8 mouse cellular contexts compared by ENCODE assay signal in genomic region chr11:98837231-98837704, GRCm38 (mm10). TPM values are rescaled to one million over a fixed set of nuclear protein-coding genes. Genes with fewer than 3 reads are reported as not detected.
A peak's percentile ranks its signal among the peaks of the same experiment; 100 is the strongest.
DNase-seq lines count a peak whose midpoint lies in the region; ATAC-seq and TF ChIP-seq lines count a peak whose summit lies in the region.

No protein-coding gene starts in this region.

- H3K4me2 ChIP-seq in liver, embryonic 16.5 days (ENCODE audit: low read depth, low read length), result peak overlapping the region; percentile 98

- ATAC-seq in granulocyte monocyte progenitor cell, adult 5-6 weeks (replicated peaks; ENCODE audit: poor library complexity, severe bottlenecking), result 0 out of 2 replicates have a peak, but pooled peaks have one; percentile 10
- 0 out of 2 replicates have a peak, but pooled peaks have one; percentile 5 for ATAC-seq in liver, embryonic 16.5 days (ENCODE audit: low read depth)

- no peaks in the 10 kb centered on the region for H3K9me3 ChIP-seq in liver, embryonic 16.5 days (replicated peaks; ENCODE audit: control insufficient read depth, low read length)

- H3K27ac ChIP-seq in left cerebral cortex, adult 2 months, result peak overlapping the region; percentile 94
- H3K27ac ChIP-seq in liver, embryonic 16.5 days (ENCODE audit: low read length), result no peak overlapping the region

- H3K27me3 ChIP-seq in liver, embryonic 16.5 days (ENCODE audit: control insufficient read depth, insufficient read depth, low read depth, low read length), result peaks cover 30% of the 10 kb centered on the region

- DNase-seq in adrenal gland, postnatal 10 days, result peak; percentile 26
- DNase-seq in adrenal gland, postnatal 25 days, result no peak
- DNase-seq in left cerebral cortex, adult 2 months (ENCODE audit: extremely low spot score in 1 of 2, low spot score in 2 of 2), result peak in 1 of 2 experiments; percentile 47
- DNase-seq in left cerebral cortex, adult 9 months (ENCODE audit: low spot score in 2 of 2), result no peak
- peak; percentile 30 to 43 for DNase-seq in thymus, adult 18-20 months
- no peak for DNase-seq in testis, postnatal 10 days (ENCODE audit: low spot score)

- intact Hi-C loops in left cerebral cortex, adult 2 months (cut with DNase I), result loop anchor here (5.0 kb wide), 1 partner anchor 40 kb away; the partner anchor contains the start of gene Msl1

- peaks cover 12% of the 10 kb centered on the region for H3K36me3 ChIP-seq in liver, embryonic 16.5 days (ENCODE audit: control insufficient read depth, insufficient read depth)

- WGBS in liver, embryonic 16.5 days (ENCODE audit: insufficient replicate concordance), result 2% methylated on average over 28 of the region's 29 CpGs

- H3K4me1 ChIP-seq in liver, embryonic 16.5 days (ENCODE audit: control insufficient read depth, low read depth, low read length), result peaks cover 16% of the 10 kb centered on the region

- peak overlapping the region; percentile 64 for H3K9ac ChIP-seq in liver, embryonic 16.5 days (ENCODE audit: low read depth, low read length)

- peak overlapping the region; percentile 88 for H3K4me3 ChIP-seq in left cerebral cortex, adult 2 months
- H3K4me3 ChIP-seq in liver, embryonic 16.5 days (ENCODE audit: low read depth, low read length), result peak overlapping the region; percentile 68

- no peak; the same call in 1 of the 2 replicates for TF ChIP-seq CTCF in left cerebral cortex, adult 2 months (IDR thresholded peaks at IDR 0.05)

RNA-seq across cellular contexts. Expression of gene Rapgefl1, which starts 0.7 kb away (rescaled TPM):
- total RNA-seq in adrenal gland, postnatal 10 days (2021), result 1 to 10 TPM in 1 of 2 experiments, under 1 TPM in 1; 0.93 to 1.6 TPM
- 0.52 and 0.70 TPM in 2 replicates for total RNA-seq in adrenal gland, postnatal 25 days (2021)
- 100 to 1,000 TPM; 144 to 153 TPM for total RNA-seq in left cerebral cortex, adult 2 months (2021)
- 2.0 TPM in 1 of 2 replicates, not detected in the other for total RNA-seq in granulocyte monocyte progenitor cell, adult 5-6 weeks (2014; fragmentation: Nextera tagmentation)
- 0.30 TPM in 1 of 2 replicates, not detected in the other for total RNA-seq in granulocyte monocyte progenitor cell, adult 5-6 weeks (2017)
- 0.06 and 0.18 TPM in 2 replicates for polyA plus RNA-seq in liver, embryonic 16.5 days (2015; fragmentation: Nextera tagmentation; extraction: Ambion mirVana)

RNA-seq across cellular contexts. Expression of gene Wipf2, which starts 26.2 kb away (rescaled TPM):
- total RNA-seq in adrenal gland, postnatal 10 days (2021), result 10 to 100 TPM; 13.3 to 15.4 TPM
- 18.0 and 26.4 TPM in 2 replicates for total RNA-seq in adrenal gland, postnatal 25 days (2021)
- total RNA-seq in left cerebral cortex, adult 2 months (2021), result 10 to 100 TPM; 72.7 to 73.9 TPM
- total RNA-seq in granulocyte monocyte progenitor cell, adult 5-6 weeks (2014; fragmentation: Nextera tagmentation), result 8.6 and 11.4 TPM in 2 replicates
- 2.7 and 2.8 TPM in 2 replicates for total RNA-seq in granulocyte monocyte progenitor cell, adult 5-6 weeks (2017)
- polyA plus RNA-seq in liver, embryonic 16.5 days (2015; fragmentation: Nextera tagmentation; extraction: Ambion mirVana), result 1.2 and 1.6 TPM in 2 replicates

RNA-seq across cellular contexts. Expression of gene Casc3, which starts 32.6 kb away (rescaled TPM):
- total RNA-seq in adrenal gland, postnatal 10 days (2021), result 10 to 100 TPM; 31.9 to 35.7 TPM
- total RNA-seq in adrenal gland, postnatal 25 days (2021), result 37.2 and 41.5 TPM in 2 replicates
- 10 to 100 TPM; 53.0 to 57.6 TPM for total RNA-seq in left cerebral cortex, adult 2 months (2021)
- total RNA-seq in granulocyte monocyte progenitor cell, adult 5-6 weeks (2014; fragmentation: Nextera tagmentation), result 46.1 and 46.7 TPM in 2 replicates
- total RNA-seq in granulocyte monocyte progenitor cell, adult 5-6 weeks (2017), result 13.6 and 31.8 TPM in 2 replicates
- polyA plus RNA-seq in liver, embryonic 16.5 days (2015; fragmentation: Nextera tagmentation; extraction: Ambion mirVana), result 11.6 and 13.6 TPM in 2 replicates

RNA-seq across cellular contexts. Expression of gene Msl1, which starts 42.0 kb away (rescaled TPM):
- total RNA-seq in adrenal gland, postnatal 10 days (2021), result 10 to 100 TPM; 79.4 to 88.6 TPM
- total RNA-seq in adrenal gland, postnatal 25 days (2021), result 109 and 113 TPM in 2 replicates
- 100 to 1,000 TPM; 178 to 192 TPM for total RNA-seq in left cerebral cortex, adult 2 months (2021)
- 72.7 and 75.0 TPM in 2 replicates for total RNA-seq in granulocyte monocyte progenitor cell, adult 5-6 weeks (2014; fragmentation: Nextera tagmentation)
- total RNA-seq in granulocyte monocyte progenitor cell, adult 5-6 weeks (2017), result 59.8 and 70.1 TPM in 2 replicates
- 4.9 and 5.3 TPM in 2 replicates for polyA plus RNA-seq in liver, embryonic 16.5 days (2015; fragmentation: Nextera tagmentation; extraction: Ambion mirVana)

Comparison
In these comparisons a context has a peak if more than half of its experiments do, and no peak if none do; other contexts are left out.
1. DNase-seq: peak in adrenal gland, postnatal 10 days (single experiment) and thymus, adult 18-20 months (2 of 2); none in adrenal gland, postnatal 25 days (single experiment), left cerebral cortex, adult 9 months (0 of 2) and testis, postnatal 10 days (single experiment).
2. RNA of gene Rapgefl1, which starts 0.7 kb away (total RNA-seq): 144 to 153 TPM in left cerebral cortex, adult 2 months; 0.93 to 1.6 TPM in adrenal gland, postnatal 10 days, 0.52 to 0.70 TPM in adrenal gland, postnatal 25 days and 0.30 to 2.0 TPM in granulocyte monocyte progenitor cell, adult 5-6 weeks; every median in the first group is over 10 times any median in the second.